Mouse (Mus musculus): Measurements from ENCODE around the gene Sparc. TPM values are rescaled to one million over a fixed set of nuclear protein-coding genes. Genes with fewer than 3 reads are reported as not detected.
A peak's percentile ranks its signal among the peaks of the same experiment; 100 is the strongest.

The Sparc gene
- polyA plus RNA-seq, 1 experiment from 2014 or later, result 348 TPM

- Histone ChIP-seq H3K27ac (ENCODE audit: low read depth, low read length) (no peak overlapping the region), H3K4me3 (ENCODE audit: low read depth, low read length) (no peak overlapping the region), H3K36me3 (ENCODE audit: control insufficient read depth, insufficient read depth, low read length) (no peaks in the 10 kb centered on the region), H3K9ac (ENCODE audit: low read length) (no peak overlapping the region), H3K27me3 (ENCODE audit: control insufficient read depth, insufficient read depth, low read length) (no peaks in the 10 kb centered on the region), H3K4me1 (replicated peaks; ENCODE audit: control insufficient read depth, insufficient read depth, low read length) (no peaks in the 10 kb centered on the region), H3K4me2 (ENCODE audit: low read depth, low read length, severe bottlenecking) (no peak overlapping the region), H3K9me3 (ENCODE audit: control insufficient read depth, low read length) (no peaks in the 10 kb centered on the region)
- ATAC-seq (replicated peaks; ENCODE audit: low FRiP score) (no peak), DNase-seq (ENCODE audit: low spot score) (no peak)
- 79% methylated on average over 4 of the region's 4 CpGs for WGBS
Observed at GRCm38 (mm10) chr11:55450311-55450710, 27.3 kb upstream of the Sparc start.

- Histone ChIP-seq H3K27ac (ENCODE audit: low read depth, low read length) (no peak overlapping the region), H3K36me3 (ENCODE audit: control insufficient read depth, insufficient read depth, low read length) (no peaks in the 10 kb centered on the region), H3K27me3 (ENCODE audit: control insufficient read depth, insufficient read depth, low read length) (no peaks in the 10 kb centered on the region), H3K4me2 (ENCODE audit: low read depth, low read length, severe bottlenecking) (no peak overlapping the region), H3K4me3 (ENCODE audit: low read depth, low read length) (no peak overlapping the region), H3K9me3 (ENCODE audit: control insufficient read depth, low read length) (no peaks in the 10 kb centered on the region), H3K4me1 (replicated peaks; ENCODE audit: control insufficient read depth, insufficient read depth, low read length) (no peaks in the 10 kb centered on the region), H3K9ac (ENCODE audit: low read length) (no peak overlapping the region)
- 77% methylated on average over 7 of the region's 7 CpGs for WGBS
- no peak for DNase-seq (ENCODE audit: low spot score)
- no peak for ATAC-seq (replicated peaks; ENCODE audit: low FRiP score)
Observed at GRCm38 (mm10) chr11:55449531-55449930, 26.5 kb upstream of the Sparc start.

- Histone ChIP-seq H3K4me1 (replicated peaks; ENCODE audit: control insufficient read depth, insufficient read depth, low read length) (no peaks in the 10 kb centered on the region), H3K4me2 (ENCODE audit: low read depth, low read length, severe bottlenecking) (no peak overlapping the region), H3K27me3 (ENCODE audit: control insufficient read depth, insufficient read depth, low read length) (no peaks in the 10 kb centered on the region), H3K9ac (ENCODE audit: low read length) (no peak overlapping the region), H3K36me3 (ENCODE audit: control insufficient read depth, insufficient read depth, low read length) (no peaks in the 10 kb centered on the region), H3K9me3 (ENCODE audit: control insufficient read depth, low read length) (no peaks in the 10 kb centered on the region), H3K4me3 (ENCODE audit: low read depth, low read length) (no peak overlapping the region), H3K27ac (ENCODE audit: low read depth, low read length) (no peak overlapping the region)
- DNase-seq (ENCODE audit: low spot score) (peak; percentile 85), ATAC-seq (replicated peaks; ENCODE audit: low FRiP score) (peak; percentile 76; the same call in 1 of the 2 replicates)
- WGBS, result 29% methylated on average over 4 of the region's 4 CpGs
Observed at GRCm38 (mm10) chr11:55446579-55446978, 23.6 kb upstream of the Sparc start.

- no peaks in the 10 kb centered on the region for H3K36me3 ChIP-seq (ENCODE audit: control insufficient read depth, insufficient read depth, low read length)
- no peak for ATAC-seq (replicated peaks; ENCODE audit: low FRiP score)
Observed at GRCm38 (mm10) chr11:55444772-55445171, 21.8 kb upstream of the Sparc start.

GRCm38 (mm10) chr11:55439718-55440117 lies 16.7 kb upstream of the Sparc start:
- H3K36me3 ChIP-seq (ENCODE audit: control insufficient read depth, insufficient read depth, low read length), result no peaks in the 10 kb centered on the region
- 60% methylated on average over 5 of the region's 5 CpGs for WGBS
- no peak overlapping the region for H3K27ac ChIP-seq (ENCODE audit: low read depth, low read length)
- H3K27me3 ChIP-seq (ENCODE audit: control insufficient read depth, insufficient read depth, low read length), result no peaks in the 10 kb centered on the region
- no peak for ATAC-seq (replicated peaks; ENCODE audit: low FRiP score)
- H3K4me1 ChIP-seq (replicated peaks; ENCODE audit: control insufficient read depth, insufficient read depth, low read length), result no peaks in the 10 kb centered on the region
- no peaks in the 10 kb centered on the region for H3K9me3 ChIP-seq (ENCODE audit: control insufficient read depth, low read length)
- no peak overlapping the region for H3K9ac ChIP-seq (ENCODE audit: low read length)
- H3K4me3 ChIP-seq (ENCODE audit: low read depth, low read length), result no peak overlapping the region
- H3K4me2 ChIP-seq (ENCODE audit: low read depth, low read length, severe bottlenecking), result no peak overlapping the region
- DNase-seq (ENCODE audit: low spot score), result no peak

More at GRCm38 (mm10) chr11:55444772-55445171, 21.8 kb upstream of the Sparc start:
- H3K27me3 ChIP-seq (ENCODE audit: control insufficient read depth, insufficient read depth, low read length), result no peaks in the 10 kb centered on the region
- 3% methylated on average over 1 of the region's 1 CpGs for WGBS
- H3K4me2 ChIP-seq (ENCODE audit: low read depth, low read length, severe bottlenecking), result no peak overlapping the region
- H3K9ac ChIP-seq (ENCODE audit: low read length), result no peak overlapping the region
- H3K4me1 ChIP-seq (replicated peaks; ENCODE audit: control insufficient read depth, insufficient read depth, low read length), result no peaks in the 10 kb centered on the region
- H3K27ac ChIP-seq (ENCODE audit: low read depth, low read length), result no peak overlapping the region
- H3K9me3 ChIP-seq (ENCODE audit: control insufficient read depth, low read length), result no peaks in the 10 kb centered on the region
- H3K4me3 ChIP-seq (ENCODE audit: low read depth, low read length), result no peak overlapping the region
- no peak for DNase-seq (ENCODE audit: low spot score)

GRCm38 (mm10) chr11:55438031-55438430 lies 15.0 kb upstream of the Sparc start:
- H3K27ac ChIP-seq (ENCODE audit: low read depth, low read length), result no peak overlapping the region
- ATAC-seq (replicated peaks; ENCODE audit: low FRiP score) (no peak), DNase-seq (ENCODE audit: low spot score) (no peak)
- no peaks in the 10 kb centered on the region for H3K9me3 ChIP-seq (ENCODE audit: control insufficient read depth, low read length)
- H3K4me1 ChIP-seq (replicated peaks; ENCODE audit: control insufficient read depth, insufficient read depth, low read length), result no peaks in the 10 kb centered on the region
- no peaks in the 10 kb centered on the region for H3K27me3 ChIP-seq (ENCODE audit: control insufficient read depth, insufficient read depth, low read length)
- H3K4me2 ChIP-seq (ENCODE audit: low read depth, low read length, severe bottlenecking), result no peak overlapping the region
- H3K36me3 ChIP-seq (ENCODE audit: control insufficient read depth, insufficient read depth, low read length), result no peaks in the 10 kb centered on the region
- 43% methylated on average over 4 of the region's 4 CpGs for WGBS
- no peak overlapping the region for H3K4me3 ChIP-seq (ENCODE audit: low read depth, low read length)
- H3K9ac ChIP-seq (ENCODE audit: low read length), result no peak overlapping the region

GRCm38 (mm10) chr11:55436089-55436488 lies 13.1 kb upstream of the Sparc start:
- Histone ChIP-seq H3K27ac (ENCODE audit: low read depth, low read length) (no peak overlapping the region), H3K4me2 (ENCODE audit: low read depth, low read length, severe bottlenecking) (no peak overlapping the region), H3K9ac (ENCODE audit: low read length) (no peak overlapping the region), H3K9me3 (ENCODE audit: control insufficient read depth, low read length) (no peaks in the 10 kb centered on the region), H3K4me1 (replicated peaks; ENCODE audit: control insufficient read depth, insufficient read depth, low read length) (no peaks in the 10 kb centered on the region), H3K36me3 (ENCODE audit: control insufficient read depth, insufficient read depth, low read length) (no peaks in the 10 kb centered on the region), H3K4me3 (ENCODE audit: low read depth, low read length) (no peak overlapping the region), H3K27me3 (ENCODE audit: control insufficient read depth, insufficient read depth, low read length) (no peaks in the 10 kb centered on the region)
- no peak for DNase-seq (ENCODE audit: low spot score)
- ATAC-seq (replicated peaks; ENCODE audit: low FRiP score), result no peak
- 87% methylated on average over 6 of the region's 6 CpGs for WGBS

- WGBS, result 86% methylated on average over 3 of the region's 3 CpGs
- Histone ChIP-seq H3K9me3 (ENCODE audit: control insufficient read depth, low read length) (no peaks in the 10 kb centered on the region), H3K36me3 (ENCODE audit: control insufficient read depth, insufficient read depth, low read length) (no peaks in the 10 kb centered on the region), H3K9ac (ENCODE audit: low read length) (no peak overlapping the region), H3K4me2 (ENCODE audit: low read depth, low read length, severe bottlenecking) (no peak overlapping the region), H3K4me1 (replicated peaks; ENCODE audit: control insufficient read depth, insufficient read depth, low read length) (peaks cover 2% of the 10 kb centered on the region; the same call in 1 of the 2 replicates), H3K27me3 (ENCODE audit: control insufficient read depth, insufficient read depth, low read length) (no peaks in the 10 kb centered on the region), H3K27ac (ENCODE audit: low read depth, low read length) (no peak overlapping the region), H3K4me3 (ENCODE audit: low read depth, low read length) (no peak overlapping the region)
- DNase-seq (ENCODE audit: low spot score) (no peak), ATAC-seq (replicated peaks; ENCODE audit: low FRiP score) (no peak)
Observed at GRCm38 (mm10) chr11:55432981-55433380, 10.0 kb upstream of the Sparc start.

GRCm38 (mm10) chr11:55429973-55430372 lies 7.0 kb upstream of the Sparc start:
- Histone ChIP-seq H3K4me1 (replicated peaks; ENCODE audit: control insufficient read depth, insufficient read depth, low read length) (peaks cover 6% of the 10 kb centered on the region; the same call in 1 of the 2 replicates), H3K27me3 (ENCODE audit: control insufficient read depth, insufficient read depth, low read length) (no peaks in the 10 kb centered on the region), H3K27ac (ENCODE audit: low read depth, low read length) (no peak overlapping the region), H3K4me3 (ENCODE audit: low read depth, low read length) (no peak overlapping the region), H3K36me3 (ENCODE audit: control insufficient read depth, insufficient read depth, low read length) (no peaks in the 10 kb centered on the region), H3K4me2 (ENCODE audit: low read depth, low read length, severe bottlenecking) (no peak overlapping the region), H3K9ac (ENCODE audit: low read length) (no peak overlapping the region), H3K9me3 (ENCODE audit: control insufficient read depth, low read length) (no peaks in the 10 kb centered on the region)
- 93% methylated on average over 2 of the region's 2 CpGs for WGBS
- ATAC-seq (replicated peaks; ENCODE audit: low FRiP score) (no peak), DNase-seq (ENCODE audit: low spot score) (no peak)
